Mouse (Mus musculus) thymus, adult 18-20 months (tissue): ENCODE data around the gene Manba.
"Not testable (repeated sequence)": the region's sequence is repeated elsewhere in the genome, so short reads cannot be mapped to it uniquely, and the experiment has no call there.

Experiments
- DNase-seq, 2 experiments: peaks; one replicate each; pipeline ENCODE4 v3.0.0; 2022; ENCODE audit warnings: mixed read lengths in 2 of 2

Gene Manba

DNA sequence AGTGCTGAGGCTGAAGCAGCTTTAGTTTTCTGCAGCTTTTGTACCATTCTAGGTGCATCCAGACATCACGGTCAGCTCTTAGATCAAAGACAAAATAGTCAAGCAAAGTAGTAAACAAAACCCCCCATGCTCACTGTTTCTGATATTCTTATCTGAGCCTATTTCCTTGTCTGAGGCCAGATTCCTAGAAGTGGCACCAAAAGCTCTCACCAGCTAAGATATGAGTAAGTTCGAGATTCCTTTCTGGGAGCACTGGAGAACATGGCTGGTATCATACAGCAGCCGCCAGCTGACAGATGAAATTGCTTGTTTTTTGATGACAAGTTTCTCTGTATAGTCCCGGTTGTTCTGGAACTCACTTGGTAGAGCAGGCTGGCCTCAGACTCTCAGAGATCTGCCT is 2.4 kb downstream of the Manba start:
- DNase-seq = no peak

DNA sequence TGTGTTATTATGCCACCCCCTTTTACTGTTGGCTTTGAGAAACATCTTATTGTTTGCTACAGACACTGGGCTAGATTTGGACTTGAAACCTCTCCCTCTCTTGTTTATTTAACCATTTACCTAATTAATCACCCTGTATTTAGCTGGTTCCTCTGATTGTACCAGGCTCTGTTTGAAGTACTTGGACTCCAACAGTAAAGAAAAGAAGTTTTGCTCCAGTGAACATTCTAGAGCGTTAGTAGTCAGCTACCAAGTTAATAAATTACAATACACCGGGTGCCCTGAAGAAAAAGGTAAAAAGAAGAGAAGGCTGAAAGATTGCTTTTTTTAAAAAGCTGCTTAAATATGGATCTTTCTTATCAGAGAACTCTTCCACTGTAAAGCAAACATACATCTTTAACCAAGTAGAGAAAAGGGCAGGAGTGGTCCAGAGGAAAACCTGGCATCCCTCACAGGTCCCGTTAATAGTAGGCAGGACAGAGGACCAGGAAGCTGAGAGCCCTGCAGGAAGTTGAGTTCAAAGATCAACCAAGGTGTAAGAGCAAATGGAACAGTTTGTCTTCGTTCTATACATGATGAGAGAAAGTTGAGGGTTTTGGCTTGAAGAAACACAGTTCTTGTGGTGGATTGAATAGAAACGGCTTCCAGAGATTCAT is 4.6 kb downstream of the Manba start:
- no peak for DNase-seq

DNA sequence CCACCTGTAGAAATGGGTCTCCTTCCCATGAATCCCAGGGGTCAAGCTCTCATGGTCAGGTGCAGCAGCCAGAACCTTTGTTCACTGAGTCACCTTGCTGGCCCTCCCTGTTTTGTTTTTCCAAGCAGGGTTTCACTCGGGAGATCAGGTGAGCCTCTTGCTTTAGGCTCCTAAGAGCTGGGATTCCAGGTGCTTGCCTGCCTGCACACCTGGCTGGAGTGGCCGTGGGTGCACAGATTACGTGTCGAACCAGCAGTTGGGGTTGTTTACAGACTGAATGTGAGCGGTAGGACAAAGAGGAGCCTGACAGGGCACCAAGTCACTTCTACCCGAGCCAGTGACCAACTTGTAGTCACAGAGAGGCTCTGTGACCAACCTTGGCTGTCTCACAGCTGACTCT is 5.7 kb downstream of the Manba start:
- DNase-seq = no peak

DNA sequence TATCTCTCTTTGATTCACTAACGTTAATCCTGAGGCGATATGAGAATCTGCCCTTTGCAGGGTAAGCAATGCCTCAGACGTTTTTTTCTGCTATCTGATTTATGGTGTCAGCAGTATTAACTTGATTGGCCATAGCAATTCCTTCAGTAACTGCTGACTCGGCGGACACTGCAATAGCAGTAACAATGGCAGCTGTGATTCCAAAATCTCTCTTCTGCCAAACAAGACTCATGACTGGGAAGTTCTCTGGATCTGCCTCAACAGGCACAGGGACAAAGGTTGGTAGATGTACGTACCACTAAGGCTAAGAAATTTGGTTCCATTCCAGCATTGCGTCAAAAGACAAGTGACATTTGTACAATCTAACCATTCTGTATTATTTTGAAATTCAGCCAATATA is 7.9 kb downstream of the Manba start:
- not testable (repeated sequence) for DNase-seq

DNA sequence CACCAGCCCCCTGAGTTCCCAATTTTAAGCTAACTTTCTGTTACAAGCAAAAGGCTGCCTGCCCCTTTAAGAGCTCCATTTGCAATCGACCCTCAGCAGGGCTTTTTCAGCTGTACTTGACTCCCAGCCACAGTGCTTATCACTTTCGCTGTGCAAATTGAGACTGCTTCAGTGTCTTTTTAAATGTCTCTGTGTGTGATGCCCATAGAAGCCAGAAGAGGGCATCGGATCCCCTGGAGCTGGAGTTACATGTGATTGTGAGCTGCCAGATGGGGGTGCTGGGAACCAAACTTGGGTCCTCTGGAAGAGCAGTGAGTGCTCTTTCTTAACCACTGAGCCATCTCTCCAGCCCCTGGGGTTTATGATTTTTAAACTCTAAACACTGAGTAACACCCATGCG is 12.5 kb downstream of the Manba start:
- DNase-seq = not testable (repeated sequence)

DNA sequence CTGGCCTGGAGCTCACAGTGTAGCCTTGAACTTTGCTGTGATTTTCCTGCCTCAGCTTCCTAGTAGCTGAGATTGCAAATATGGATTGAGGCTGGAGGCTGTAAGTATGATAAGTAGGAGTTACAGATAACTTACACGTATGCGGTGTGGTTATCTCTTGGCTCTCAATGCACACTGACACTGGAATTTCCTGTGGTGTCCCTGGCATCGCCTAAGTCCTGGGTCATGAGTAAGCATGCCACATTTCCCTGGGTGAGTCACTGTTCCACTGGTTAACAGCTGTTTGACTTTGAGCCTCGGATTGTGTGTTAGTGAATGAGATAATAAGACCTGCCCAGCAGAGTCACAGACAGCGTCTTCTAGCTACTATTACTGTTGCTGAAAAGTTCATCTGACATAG is 13.5 kb downstream of the Manba start:
- no peak for DNase-seq

DNA sequence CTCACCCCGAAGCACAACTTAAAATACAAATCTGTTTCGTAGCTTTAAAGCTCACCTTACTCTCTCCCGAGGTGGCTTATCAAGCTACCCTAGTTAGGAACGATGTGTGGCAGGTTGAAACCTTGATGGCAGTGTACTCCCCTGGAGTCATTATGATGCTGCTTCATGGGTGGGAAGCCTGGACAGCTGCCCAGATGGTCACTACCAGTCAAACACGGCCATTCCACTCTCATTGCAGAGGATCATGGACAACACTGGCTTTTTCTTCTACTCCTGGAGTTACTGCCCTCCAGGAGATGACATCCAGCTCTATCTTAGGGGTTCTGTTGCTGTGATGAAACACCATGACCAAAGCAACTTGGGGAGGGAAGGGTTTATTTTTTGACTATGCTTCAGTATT is 17.7 kb downstream of the Manba start:
- DNase-seq = no peak

DNA sequence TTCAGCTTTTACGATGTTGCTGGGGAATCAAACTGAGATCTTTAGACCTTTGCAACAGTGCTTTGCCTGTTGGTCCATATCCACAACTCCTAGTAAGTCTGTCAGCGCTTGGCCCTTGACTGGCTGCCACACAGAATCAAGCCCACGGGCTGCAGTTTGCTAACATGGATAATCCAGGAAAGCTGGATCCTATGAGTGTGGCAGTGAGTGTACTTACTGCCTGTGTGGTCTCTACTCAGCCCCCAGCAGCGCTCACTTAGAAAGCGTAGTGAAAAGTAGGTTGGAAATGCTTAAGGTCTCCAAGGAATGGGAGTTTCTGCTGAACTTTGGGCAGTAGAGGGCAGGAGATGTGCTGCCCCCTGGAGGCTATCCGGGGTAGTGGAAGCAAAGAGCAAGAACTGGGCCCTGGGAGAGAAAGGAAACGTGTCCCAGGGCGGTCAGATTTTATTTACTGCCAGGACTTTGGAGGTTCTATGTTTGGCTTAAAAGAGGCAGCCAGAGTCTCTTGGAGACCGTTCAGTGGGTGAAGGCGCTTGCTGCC is 20.0 kb downstream of the Manba start:
- DNase-seq = peak; percentile 44 to 54

DNA sequence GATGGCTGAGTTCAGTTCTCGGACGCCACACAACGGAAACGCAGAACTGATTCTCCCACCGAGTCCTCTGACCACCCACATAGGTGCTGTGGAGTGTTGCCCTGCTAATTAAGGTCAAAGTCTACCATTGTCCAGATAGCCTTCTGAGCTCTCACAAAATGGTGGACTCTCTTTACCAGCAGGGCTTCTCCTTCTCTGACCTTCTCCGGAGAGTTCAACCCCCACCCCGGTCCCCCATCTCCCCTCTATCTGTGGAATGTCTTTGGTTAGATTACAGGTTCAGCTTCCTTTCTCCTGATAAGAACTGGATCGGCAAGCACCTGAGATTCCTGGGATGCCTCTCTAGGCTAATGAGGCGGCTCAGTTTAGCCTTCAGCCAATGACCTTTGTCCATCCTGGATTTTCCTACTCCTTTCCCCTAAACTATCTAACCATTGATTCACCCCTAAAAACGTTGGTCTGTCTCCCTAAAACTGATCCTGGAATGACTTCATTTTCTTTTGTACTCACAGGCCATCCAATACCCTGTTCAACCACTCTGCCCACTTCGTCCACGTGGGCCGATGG is 20.6 kb downstream of the Manba start:
- no peak for DNase-seq

DNA sequence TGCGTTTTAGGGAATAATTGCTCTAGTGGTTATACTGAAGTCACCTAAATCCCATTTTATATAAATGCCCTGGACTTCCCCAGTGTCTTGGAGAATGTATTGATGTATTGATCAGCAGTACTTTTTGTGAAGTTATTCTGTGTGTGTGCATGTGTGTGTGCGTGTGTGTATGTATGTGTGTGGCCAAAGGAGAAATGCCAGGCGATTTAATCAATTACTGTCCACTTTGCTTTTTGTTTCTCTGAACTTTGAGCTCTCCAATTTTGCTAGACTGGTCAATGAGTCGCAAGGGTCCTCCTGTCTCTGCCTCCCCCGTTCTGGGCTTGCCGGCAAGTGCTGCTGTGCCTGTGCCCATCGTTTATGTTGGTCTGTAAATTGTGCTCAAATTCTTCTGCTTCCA is 22.1 kb downstream of the Manba start:
- DNase-seq = no peak

DNA sequence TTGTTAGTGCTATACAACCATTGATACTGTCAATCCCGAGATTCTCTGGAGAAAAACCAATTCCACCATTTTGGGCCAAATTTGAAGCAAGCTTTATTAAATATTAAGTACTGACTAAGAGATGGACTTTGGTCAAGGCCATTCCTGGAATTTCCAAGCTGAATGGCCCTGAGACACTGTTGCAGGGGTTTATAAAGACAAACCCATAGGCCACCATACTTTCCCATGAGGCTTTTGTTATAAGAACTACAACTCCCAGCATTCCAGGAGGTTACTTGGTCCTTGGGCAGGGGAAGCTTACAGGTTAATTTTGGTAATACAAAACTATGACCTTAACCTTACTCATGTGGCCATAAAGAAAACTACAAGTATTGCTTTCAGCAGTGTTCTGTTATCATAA is 22.8 kb downstream of the Manba start:
- DNase-seq = no peak

DNA sequence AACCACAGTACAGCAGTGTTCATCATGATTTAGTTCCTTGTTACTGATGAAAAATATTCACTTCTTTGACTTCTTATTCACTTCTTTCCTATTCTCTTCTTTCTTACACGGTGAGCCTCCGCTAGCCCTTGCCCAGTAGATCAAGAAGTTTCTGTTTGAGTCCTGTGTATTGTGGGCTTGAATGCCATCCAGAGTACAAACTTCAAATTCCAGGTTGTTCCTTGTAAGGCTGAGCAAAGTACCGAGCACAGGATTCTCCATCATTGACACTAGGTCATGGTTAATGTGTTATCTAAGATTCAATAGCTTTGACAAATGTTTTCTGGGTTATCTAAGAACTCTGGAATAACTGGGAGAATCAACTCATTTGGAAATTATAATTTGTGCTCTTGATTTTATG is 25.0 kb downstream of the Manba start:
- no peak for DNase-seq

DNA sequence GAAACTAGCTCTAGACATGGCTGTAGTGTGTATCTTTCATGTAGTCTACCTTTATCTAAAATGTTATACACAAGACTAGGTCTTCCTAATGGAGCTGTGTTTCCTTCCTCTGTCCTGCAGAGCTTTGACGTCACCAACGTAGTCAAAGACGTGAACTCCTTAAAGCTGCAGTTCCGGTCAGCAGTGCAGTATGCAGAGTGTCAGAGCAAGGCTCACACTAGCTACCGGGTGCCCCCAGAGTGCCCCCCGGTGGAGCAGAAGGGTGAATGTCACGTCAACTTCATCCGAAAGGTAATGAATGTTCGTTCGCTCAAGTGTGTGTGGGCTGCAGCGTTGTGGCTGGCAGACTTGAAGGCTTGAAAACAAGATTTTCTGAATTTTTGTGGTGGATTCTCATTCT is 26.3 kb downstream of the Manba start:
- no peak for DNase-seq

DNA sequence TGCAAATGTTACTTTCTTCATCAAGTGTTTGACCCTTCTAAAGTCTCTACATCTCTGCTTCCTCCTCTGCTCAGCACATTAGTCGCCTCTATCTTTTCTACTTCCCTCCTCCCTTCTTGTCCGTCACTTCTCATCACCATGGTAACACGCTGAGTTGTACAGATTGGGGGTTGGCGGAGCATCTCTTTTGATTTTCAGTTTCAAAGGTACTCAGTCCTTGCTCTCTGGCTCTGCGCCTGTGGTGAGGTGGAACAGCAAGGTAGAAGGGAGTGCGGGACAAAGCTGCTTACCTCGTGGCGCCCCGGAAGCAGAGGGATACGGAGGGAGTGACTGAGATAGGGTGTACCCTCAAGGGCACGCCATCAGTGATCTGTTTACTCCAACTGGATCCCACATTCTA is 27.9 kb downstream of the Manba start:
- peak in 1 of 2 experiments; percentile 19 for DNase-seq

DNA sequence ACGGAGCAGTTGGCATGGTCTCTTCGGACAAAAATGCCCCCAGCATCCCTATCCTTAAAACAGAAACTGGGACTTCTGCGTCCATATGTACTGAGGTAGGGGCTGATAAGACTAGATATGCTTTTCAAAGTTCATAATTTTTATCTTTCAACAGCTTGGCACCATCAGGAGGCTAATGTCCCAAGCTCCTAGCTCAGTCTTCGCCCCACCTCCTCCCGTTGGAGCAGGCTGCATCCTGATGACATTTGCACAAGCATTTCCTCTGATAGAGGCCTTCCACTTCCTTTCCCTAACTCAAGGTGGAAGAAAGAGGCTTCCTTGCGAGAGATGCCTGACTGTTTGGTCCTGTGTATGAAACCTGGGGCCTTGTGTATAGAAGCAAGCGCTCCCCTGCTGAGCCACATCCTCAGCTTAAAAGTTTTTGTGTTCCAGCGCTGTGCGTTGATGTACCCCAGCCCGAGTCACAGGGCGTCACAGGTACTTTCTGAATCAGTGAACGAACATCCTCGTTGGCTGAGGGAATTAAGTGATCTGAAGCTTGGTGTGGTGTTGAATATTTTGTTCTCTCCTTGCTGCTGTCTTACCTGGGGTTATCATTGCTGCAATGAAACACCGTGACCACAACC is 28.5 kb downstream of the Manba start:
- DNase-seq = no peak

DNA sequence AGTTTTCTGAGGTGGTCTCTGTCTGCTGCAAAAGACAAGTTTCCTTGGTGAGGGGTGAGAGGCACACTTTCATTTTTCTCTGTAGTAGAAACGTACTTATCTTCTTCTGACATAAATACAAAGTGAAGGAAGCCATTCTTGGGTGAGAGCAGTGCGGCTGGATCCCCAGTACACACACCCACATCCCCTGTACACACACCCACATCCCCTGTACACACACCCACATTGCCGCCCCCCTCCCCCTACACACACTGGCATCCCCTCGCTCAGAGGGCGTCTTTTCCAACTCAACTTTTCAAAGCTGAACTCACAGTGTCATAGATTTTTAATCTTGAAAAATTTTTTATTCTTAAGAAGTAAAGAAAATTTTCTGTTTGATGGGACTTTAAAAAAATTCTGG is 29.8 kb downstream of the Manba start:
- no peak for DNase-seq

DNA sequence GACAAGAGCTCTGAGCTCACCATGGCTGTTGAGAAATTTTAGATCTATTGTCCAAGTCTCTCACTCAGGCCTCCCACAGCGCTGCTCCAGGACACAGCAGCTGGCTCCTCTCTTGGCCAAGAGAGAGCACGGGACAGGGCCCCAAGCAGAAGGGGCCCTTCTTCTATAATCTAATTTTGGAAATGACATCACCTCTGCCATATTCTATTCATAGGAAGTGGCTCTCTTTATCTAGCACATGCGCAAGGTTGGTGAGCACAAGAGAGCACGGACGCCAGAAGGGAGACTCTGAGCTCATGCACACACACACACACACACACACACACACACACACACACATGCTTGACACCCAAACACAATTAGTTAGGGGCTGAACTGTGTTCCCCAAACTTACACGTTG is 31.5 kb downstream of the Manba start:
- no peak for DNase-seq

DNA sequence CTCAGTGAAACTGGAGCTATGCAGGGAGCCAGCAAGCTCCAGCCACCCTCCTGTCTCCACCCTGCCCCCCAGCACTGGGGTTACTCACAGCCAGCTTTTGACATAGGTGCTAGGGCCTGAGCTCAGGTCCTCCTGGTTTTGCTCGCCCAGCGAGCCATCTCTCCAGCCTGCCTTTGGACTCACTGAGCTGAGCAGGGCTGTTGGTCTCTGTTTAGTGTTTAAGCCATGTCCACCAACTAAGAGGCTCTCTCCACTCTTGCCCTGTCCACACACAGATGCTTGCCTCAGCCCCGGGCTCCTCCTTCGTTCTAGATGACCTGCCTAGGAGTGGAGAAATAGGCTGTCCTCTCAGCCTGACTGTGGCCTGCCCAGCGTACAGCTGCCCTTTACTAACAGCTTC is 33.5 kb downstream of the Manba start:
- no peak for DNase-seq

DNA sequence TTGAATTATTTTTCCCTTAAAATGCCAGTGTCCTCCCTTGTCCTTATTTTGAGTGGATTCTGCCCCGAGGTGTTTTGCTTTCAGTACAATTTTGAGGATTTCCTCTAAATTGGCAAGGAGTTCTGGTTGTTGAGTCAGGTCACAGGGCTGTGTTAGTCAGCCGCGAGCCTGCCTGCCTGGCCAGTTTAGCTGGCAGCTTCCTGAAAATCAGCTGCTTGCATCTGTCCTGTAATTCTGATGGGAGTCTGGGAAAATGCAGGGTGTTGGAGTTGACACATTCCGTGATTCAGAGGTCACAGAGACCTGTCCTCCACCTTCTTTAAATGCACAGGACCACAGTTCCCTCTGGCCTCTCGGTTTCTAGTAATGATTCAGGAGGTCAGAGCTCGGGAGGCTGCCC is 34.2 kb downstream of the Manba start:
- DNase-seq = no peak

DNA sequence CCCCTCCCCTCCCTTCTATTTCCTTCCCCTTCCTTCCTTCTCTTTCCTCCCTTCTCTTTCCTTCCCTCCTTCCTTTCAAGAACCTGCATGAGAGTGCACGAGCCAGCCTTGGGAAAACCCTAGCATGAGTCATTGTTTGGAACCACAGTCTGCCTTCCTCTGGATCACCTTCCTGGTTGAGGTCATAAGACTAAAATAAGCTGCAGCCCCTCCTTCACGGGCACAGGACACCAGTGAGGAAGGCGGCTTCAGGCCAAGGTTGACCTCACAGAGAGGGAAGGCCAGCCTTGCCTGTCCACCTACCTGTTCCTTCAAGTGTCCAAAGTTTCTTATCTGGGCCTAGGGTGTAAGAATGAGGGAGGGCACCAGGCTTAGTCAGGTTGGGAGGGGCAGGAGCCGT is 36.6 kb downstream of the Manba start:
- no peak for DNase-seq

DNA sequence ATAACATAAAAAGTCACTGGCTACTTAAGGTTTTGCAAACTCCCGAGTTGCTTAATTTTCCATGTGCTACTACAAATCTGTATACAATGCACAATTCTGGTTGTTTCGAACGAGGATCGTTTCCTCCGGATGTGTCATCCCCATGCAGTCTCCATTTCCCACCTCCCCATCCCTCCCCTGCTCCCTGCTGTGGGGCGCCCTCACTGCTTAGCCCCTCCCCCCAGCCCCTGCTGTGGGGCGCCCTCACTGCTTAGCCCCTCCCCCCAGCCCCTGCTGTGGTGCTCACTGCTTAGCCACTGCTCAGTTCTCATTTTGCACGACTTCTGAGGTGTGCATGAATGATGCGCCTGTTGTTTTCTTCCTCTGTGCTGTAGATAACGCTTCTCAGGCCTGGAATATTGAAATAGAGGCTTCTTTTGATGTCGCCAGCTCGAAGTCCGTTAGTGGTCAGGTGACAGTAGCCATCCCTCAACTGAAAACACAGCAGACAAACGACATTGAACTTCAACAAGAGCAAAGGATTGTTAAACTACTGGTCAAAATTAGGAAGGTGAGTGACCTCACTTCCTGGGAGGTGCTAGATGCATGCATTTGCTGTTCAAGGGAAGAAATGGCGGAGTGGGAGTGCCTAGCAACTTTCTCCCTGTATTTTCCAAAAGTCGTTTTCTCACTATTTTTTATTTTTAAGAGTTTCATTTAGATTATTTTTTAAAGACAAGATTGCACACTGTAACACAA is 37.4 kb downstream of the Manba start:
- no peak for DNase-seq

DNA sequence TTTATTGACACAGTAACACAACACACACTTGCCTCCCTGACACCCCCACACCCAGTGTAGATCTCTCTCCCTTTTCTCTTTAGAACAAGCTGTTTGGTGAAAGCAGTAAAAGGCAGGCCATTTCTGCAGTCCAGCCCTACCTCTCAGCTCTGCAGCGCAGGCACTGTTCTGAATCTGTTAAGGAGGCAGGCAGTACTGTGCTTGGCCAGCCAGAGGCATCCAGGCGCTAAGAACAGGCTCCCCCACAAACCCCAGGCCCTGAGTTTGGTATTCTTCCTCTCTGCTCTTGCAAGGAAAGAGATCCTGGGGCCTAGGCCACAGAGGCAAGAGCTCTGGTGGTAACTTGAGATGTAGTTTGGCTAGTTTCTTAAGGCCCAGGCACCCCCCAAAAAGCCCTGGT is 39.5 kb downstream of the Manba start:
- DNase-seq = not testable (repeated sequence)

DNA sequence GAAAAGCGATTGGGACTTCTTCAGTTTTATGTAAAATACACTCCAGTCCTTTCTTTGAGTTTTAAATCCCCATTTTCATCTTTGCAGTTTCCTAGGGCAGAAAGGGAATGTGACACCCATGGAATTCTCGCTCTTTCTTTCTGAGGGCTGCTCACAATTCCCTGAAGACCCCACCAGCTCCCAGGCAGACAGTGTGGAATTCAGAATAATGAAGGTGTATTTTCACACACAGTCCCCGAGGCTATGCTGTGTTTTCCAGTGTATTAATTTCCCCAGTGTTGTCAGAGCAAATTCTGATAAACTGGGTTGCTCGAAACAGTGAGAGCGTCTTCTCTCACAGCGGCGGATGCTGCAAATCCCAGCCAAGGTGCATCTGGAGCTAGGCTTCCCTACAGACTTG is 44.3 kb downstream of the Manba start:
- DNase-seq = no peak

DNA sequence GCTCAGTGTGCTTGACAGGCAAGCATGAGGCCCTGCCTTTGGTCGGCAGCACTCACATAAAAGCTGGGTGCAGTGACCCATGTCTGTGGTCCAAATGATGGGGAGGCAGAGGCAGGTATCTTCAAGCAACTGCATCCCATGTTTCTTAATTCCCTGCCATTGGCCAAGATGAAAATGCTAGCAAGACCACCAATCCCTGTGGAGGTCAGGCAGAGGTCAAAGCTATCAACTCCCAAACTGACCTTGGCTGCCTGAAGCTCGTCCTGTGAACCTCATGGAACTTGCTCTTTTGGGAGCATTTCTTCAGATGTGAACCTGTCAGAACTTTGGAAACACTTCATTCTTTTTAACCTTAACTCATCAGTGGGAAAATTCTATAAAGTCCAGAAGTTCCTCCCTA is 46.4 kb downstream of the Manba start:
- no peak for DNase-seq
